Mouse (Mus musculus) forebrain, embryonic 14.5 days (tissue): Measurements from ENCODE around the gene Bbc3. TPM values are rescaled to one million over a fixed set of nuclear protein-coding genes. Genes with fewer than 3 reads are reported as not detected.

Source experiments
- ATAC-seq: fragments of 200-750 bp; cut with Nextera tagmentation; 2 replicates; pipeline ENCODE4 v1.8.0; 2017; ENCODE audit warnings: mild to moderate bottlenecking, moderate library complexity
- DNase-seq: peaks from one replicate; pipeline ENCODE4 v3.0.0-alpha.2; 2015; ENCODE audit warnings: low spot score
- H3K27ac ChIP-seq: fragments of 300-500 bp; sonication (generic); 2 replicates; pipeline ENCODE4 v1.5.1; 2014; ENCODE audit warnings: low read depth, mild to moderate bottlenecking, control low read depth, low read length, moderate library complexity
- H3K27me3 ChIP-seq: fragments of 300-500 bp; sonication (generic); replicated peaks from 2 replicates; pipeline ENCODE4 v1.6.1; 2014; ENCODE audit warnings: low read length, control low read depth, mixed read lengths; ENCODE audit not compliant: control insufficient read depth, insufficient read depth
- H3K36me3 ChIP-seq: fragments of 300-500 bp; sonication (generic); 2 replicates; pipeline ENCODE4 v1.6.1; 2014; ENCODE audit warnings: low read length, control low read depth; ENCODE audit not compliant: control insufficient read depth, insufficient read depth
- H3K4me1 ChIP-seq: fragments of 300-500 bp; sonication (generic); 2 replicates; pipeline ENCODE4 v1.6.1; 2014; ENCODE audit warnings: antibody characterized with exemption, low read length, control low read depth; ENCODE audit not compliant: control insufficient read depth, insufficient read depth
- H3K4me2 ChIP-seq: fragments of 300-500 bp; sonication (generic); 2 replicates; pipeline ENCODE4 v1.6.1; 2014; ENCODE audit warnings: mild to moderate bottlenecking, control low read depth, low read length
- H3K4me3 ChIP-seq: fragments of 300-500 bp; sonication (generic); 2 replicates; pipeline ENCODE4 v1.5.1; 2014; ENCODE audit warnings: low read depth, low read length, control low read depth
- H3K9ac ChIP-seq: fragments of 300-500 bp; sonication (generic); 2 replicates; pipeline ENCODE4 v1.6.1; 2014; ENCODE audit warnings: mild to moderate bottlenecking, low read length, control low read depth, moderate library complexity
- H3K9me3 ChIP-seq: fragments of 300-500 bp; sonication (generic); replicated peaks from 2 replicates; pipeline ENCODE4 v1.6.1; 2016; ENCODE audit warnings: low read length, control low read depth, mixed read lengths; ENCODE audit not compliant: control insufficient read depth
- WGBS: fragments of 180-500 bp; shearing (Covaris S2); extraction: QIAGEN DNeasy Blood & Tissue Kit; methylation state at CpG from one replicate; pipeline ENCODE4 v1.1.7; 2014; 5-methylcytosine and 5-hydroxymethylcytosine counted together
- polyA plus RNA-seq: library from polyadenylated mRNA; unstranded; fragments of >200 nt; fragmentation: Nextera tagmentation; extraction: Ambion mirVana; gene quantifications from 2 replicates; pipeline ENCODE4 v1.2.1, GENCODE M21; 2014

Bbc3 gene
- polyA plus RNA-seq, 1 experiment from 2014 or later = 11.0 TPM

DNA sequence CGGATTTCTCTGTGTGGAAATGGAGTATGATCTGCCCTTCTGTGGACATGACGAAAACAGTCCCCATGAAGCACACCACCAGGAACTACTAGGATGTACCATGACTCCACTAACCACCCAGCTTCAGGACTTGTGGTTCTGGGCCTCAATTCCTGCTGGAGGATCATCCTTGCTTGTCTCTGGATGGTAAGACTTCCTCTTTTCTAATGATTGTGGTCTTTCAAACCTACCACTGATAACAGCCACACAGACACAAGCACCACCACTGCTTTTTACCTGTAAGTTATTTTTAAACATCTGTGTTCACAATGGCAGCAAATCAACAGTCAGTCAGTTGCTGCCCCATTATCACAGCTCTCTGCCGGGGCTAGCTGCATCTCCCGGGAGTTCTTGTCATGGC, 37.1 kb downstream of the Bbc3 start:
- DNase-seq (no peak), ATAC-seq (no peak)
- Histone ChIP-seq H3K9ac (no peak overlapping the region), H3K27me3 (no peaks in the 10 kb centered on the region), H3K27ac (no peak overlapping the region), H3K4me2 (no peak overlapping the region), H3K4me1 (no peaks in the 10 kb centered on the region), H3K9me3 (no peaks in the 10 kb centered on the region), H3K4me3 (no peak overlapping the region), H3K36me3 (peaks cover 59% of the 10 kb centered on the region)
- WGBS = 87% methylated on average over 4 of the region's 4 CpGs

DNA sequence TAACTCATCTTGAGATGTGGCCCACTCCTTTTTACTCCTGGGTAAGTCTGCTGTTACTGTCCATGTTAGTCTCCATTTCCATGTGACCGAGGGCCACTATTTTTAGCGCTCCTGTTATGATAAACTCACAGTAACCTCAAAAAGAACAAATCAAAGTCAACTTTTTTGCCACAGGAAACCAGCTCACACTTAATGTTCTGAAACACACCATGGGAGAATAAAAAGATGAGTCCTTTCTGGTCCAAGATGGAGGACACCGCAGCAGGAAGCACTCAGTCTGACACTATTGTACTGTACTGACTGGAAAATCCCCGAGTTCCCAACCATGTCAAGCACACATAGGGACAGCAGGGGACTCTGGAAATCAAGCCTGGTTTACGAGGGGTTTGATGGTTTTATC, 41.8 kb downstream of the Bbc3 start:
- DNase-seq = no peak
- no peaks in the 10 kb centered on the region for H3K4me1 ChIP-seq
- 87% methylated on average over 5 of the region's 5 CpGs for WGBS

GRCm38 (mm10) chr7:16355854-16356594, 47.8 kb downstream of the Bbc3 start:
- H3K9me3 ChIP-seq = no peaks in the 10 kb centered on the region
- H3K4me1 ChIP-seq = no peaks in the 10 kb centered on the region
- H3K9ac ChIP-seq = no peak overlapping the region
- ATAC-seq (no peak), DNase-seq (no peak)
- no peak overlapping the region for H3K4me2 ChIP-seq
- no peaks in the 10 kb centered on the region for H3K27me3 ChIP-seq
- no peak overlapping the region for H3K27ac ChIP-seq
- no peak overlapping the region for H3K4me3 ChIP-seq
- H3K36me3 ChIP-seq = peaks cover 64% of the 10 kb centered on the region
- 92% methylated on average over 3 of the region's 3 CpGs for WGBS

More for the DNA sequence above, 41.8 kb downstream of the Bbc3 start:
- Histone ChIP-seq H3K9ac (no peak overlapping the region), H3K27me3 (no peaks in the 10 kb centered on the region), H3K36me3 (peaks cover 65% of the 10 kb centered on the region), H3K4me2 (no peak overlapping the region), H3K27ac (no peak overlapping the region), H3K4me3 (no peak overlapping the region), H3K9me3 (no peaks in the 10 kb centered on the region)
- no peak for ATAC-seq

DNA sequence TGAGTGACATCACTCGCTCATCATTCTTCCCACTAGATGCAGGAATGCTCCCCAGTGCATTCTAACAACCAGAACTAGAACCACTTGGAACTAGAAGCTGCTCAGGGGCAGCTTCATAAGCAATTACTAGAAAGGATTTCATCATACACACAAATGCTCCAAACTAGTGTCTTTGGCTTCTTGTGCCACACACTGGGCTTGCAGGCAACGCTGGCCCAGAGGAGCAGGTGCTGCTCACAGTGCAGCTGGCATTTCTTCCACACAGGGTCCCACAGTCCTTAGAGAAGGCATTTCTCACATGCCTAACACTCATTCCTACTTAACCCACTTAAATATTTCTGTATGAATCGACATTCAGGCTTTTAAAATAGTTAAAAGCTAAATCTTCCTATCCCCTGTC, 49.4 kb downstream of the Bbc3 start:
- H3K9me3 ChIP-seq = no peaks in the 10 kb centered on the region

GRCm38 (mm10) chr7:16364319-16364718, 56.1 kb downstream of the Bbc3 start:
- H3K27ac ChIP-seq = 0 out of 2 replicates have a peak overlapping the region, but pooled peaks have one; percentile 61

More for the DNA sequence above, 49.4 kb downstream of the Bbc3 start:
- Histone ChIP-seq H3K36me3 (peaks cover 60% of the 10 kb centered on the region), H3K4me3 (no peak overlapping the region), H3K27me3 (no peaks in the 10 kb centered on the region), H3K27ac (no peak overlapping the region), H3K9ac (no peak overlapping the region), H3K4me1 (no peaks in the 10 kb centered on the region), H3K4me2 (no peak overlapping the region)
- WGBS = 91% methylated on average over 3 of the region's 3 CpGs
- DNase-seq = no peak
- no peak for ATAC-seq

GRCm38 (mm10) chr7:16364901-16365500, 56.8 kb downstream of the Bbc3 start:
- H3K4me1 ChIP-seq = peaks cover 8% of the 10 kb centered on the region; the same call in 1 of the 2 replicates
- H3K9ac ChIP-seq = no peak overlapping the region
- ATAC-seq (peak; percentile 72), DNase-seq (peak; percentile 70)
- peaks cover 77% of the 10 kb centered on the region for H3K36me3 ChIP-seq
- H3K27ac ChIP-seq = peak overlapping the region; percentile 61
- H3K4me2 ChIP-seq = no peak overlapping the region
- H3K27me3 ChIP-seq = no peaks in the 10 kb centered on the region
- no peak overlapping the region for H3K4me3 ChIP-seq
- H3K9me3 ChIP-seq = no peaks in the 10 kb centered on the region
- 9% methylated on average over 4 of the region's 4 CpGs for WGBS

More at GRCm38 (mm10) chr7:16364319-16364718, 56.1 kb downstream of the Bbc3 start:
- no peak for ATAC-seq
- 83% methylated on average over 1 of the region's 1 CpGs for WGBS
- peaks cover 71% of the 10 kb centered on the region for H3K36me3 ChIP-seq
- peaks cover 8% of the 10 kb centered on the region; the same call in 1 of the 2 replicates for H3K4me1 ChIP-seq
- H3K4me2 ChIP-seq = no peak overlapping the region
- H3K4me3 ChIP-seq = no peak overlapping the region
- H3K9me3 ChIP-seq = no peaks in the 10 kb centered on the region
- no peak overlapping the region for H3K9ac ChIP-seq
- DNase-seq = no peak
- no peaks in the 10 kb centered on the region for H3K27me3 ChIP-seq

DNA sequence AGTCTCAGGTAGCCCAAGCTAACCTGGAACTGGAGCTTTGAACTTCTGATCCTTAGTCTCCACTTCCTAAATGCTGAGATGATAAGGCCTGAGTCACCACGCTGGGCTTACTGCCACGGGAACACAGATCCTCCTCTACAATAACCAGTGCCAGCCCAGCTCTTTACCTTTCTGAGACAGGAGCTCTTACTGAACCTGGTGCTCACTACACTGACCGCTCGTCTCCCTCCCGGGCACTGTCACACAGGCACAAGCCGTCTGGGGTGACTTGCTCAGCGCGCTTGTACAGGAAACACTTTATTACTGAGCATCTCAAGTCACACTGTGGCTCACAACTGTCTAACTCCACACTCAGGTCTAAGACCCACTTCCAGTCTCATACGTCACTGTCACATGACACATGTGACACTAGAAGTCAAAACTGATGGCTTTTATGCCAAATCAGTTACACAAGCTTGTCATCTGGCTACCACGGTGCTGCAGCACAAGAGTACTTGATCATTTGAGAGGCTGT, 58.0 kb downstream of the Bbc3 start:
- Histone ChIP-seq H3K9ac (no peak overlapping the region), H3K4me1 (peaks cover 8% of the 10 kb centered on the region; the same call in 1 of the 2 replicates), H3K27ac (0 out of 2 replicates have a peak overlapping the region, but pooled peaks have one; percentile 40), H3K36me3 (peaks cover 83% of the 10 kb centered on the region), H3K4me3 (no peak overlapping the region), H3K27me3 (no peaks in the 10 kb centered on the region), H3K4me2 (no peak overlapping the region), H3K9me3 (no peaks in the 10 kb centered on the region)
- WGBS = 60% methylated on average over 10 of the region's 10 CpGs
- ATAC-seq = no peak
- DNase-seq = no peak

- no peak for ATAC-seq
- Histone ChIP-seq H3K9ac (no peak overlapping the region), H3K36me3 (peaks cover 79% of the 10 kb centered on the region), H3K9me3 (no peaks in the 10 kb centered on the region), H3K27ac (0 out of 2 replicates have a peak overlapping the region, but pooled peaks have one; percentile 40), H3K27me3 (no peaks in the 10 kb centered on the region), H3K4me1 (peaks cover 8% of the 10 kb centered on the region; the same call in 1 of the 2 replicates), H3K4me2 (no peak overlapping the region), H3K4me3 (no peak overlapping the region)
- 71% methylated on average over 4 of the region's 4 CpGs for WGBS
- no peak for DNase-seq
Measured at GRCm38 (mm10) chr7:16366669-16367068, 58.5 kb downstream of the Bbc3 start.
